Mouse (Mus musculus) heart, adult 2 months (tissue): Measurements from ENCODE around the gene Bpifb5. TPM values are rescaled to one million over a fixed set of nuclear protein-coding genes. Genes with fewer than 3 reads are reported as not detected.
A peak's percentile ranks its signal among the peaks of the same experiment; 100 is the strongest.

ENCODE experiments used
- DNase-seq, 2 experiments: peaks; one replicate each; pipeline ENCODE4 v3.0.0; 2021
- H3K27ac ChIP-seq: fragments of 200-600 bp; 2 replicates; pipeline ENCODE4 v1.8.1; 2022
- H3K27me3 ChIP-seq: fragments of 200-500 bp; 2 replicates; pipeline ENCODE4 v1.6.1; 2012; ENCODE audit warnings: mild to moderate bottlenecking, low read length, inconsistent platforms, mixed read lengths; ENCODE audit not compliant: control insufficient read depth, insufficient read depth
- H3K36me3 ChIP-seq: fragments of 200-500 bp; 2 replicates; pipeline ENCODE4 v1.6.1; 2012; ENCODE audit warnings: low read length, inconsistent platforms; ENCODE audit not compliant: control insufficient read depth, insufficient read depth
- H3K4me1 ChIP-seq: fragments of 200-500 bp; 2 replicates; pipeline ENCODE4 v1.6.1; 2011; ENCODE audit warnings: low read length; ENCODE audit not compliant: control insufficient read depth, insufficient read depth
- H3K4me3 ChIP-seq: fragments of 200-600 bp; 2 replicates; pipeline ENCODE4 v1.8.1; 2022
- H3K79me2 ChIP-seq: fragments of 200-500 bp; replicated peaks from 2 replicates; pipeline ENCODE4 v1.6.1; 2012; ENCODE audit warnings: mild to moderate bottlenecking, inconsistent platforms, low read length, moderate library complexity, mixed read lengths; ENCODE audit not compliant: control insufficient read depth, insufficient read depth
- H3K9ac ChIP-seq: fragments of 200-500 bp; 2 replicates; pipeline ENCODE4 v1.6.1; 2012; ENCODE audit warnings: low read depth, mild to moderate bottlenecking, control low read depth, inconsistent platforms, low read length, mixed read lengths
- CTCF ChIP-seq: fragments of 200-600 bp; IDR thresholded peaks from 2 replicates; pipeline ENCODE4 v1.8.1; 2022; ENCODE audit warnings: antibody characterized with exemption, mild to moderate bottlenecking, moderate library complexity
- EP300 ChIP-seq: fragments of 200-500 bp; IDR thresholded peaks from 2 replicates; pipeline ENCODE4 v1.6.1; 2011; ENCODE audit warnings: low read depth, low read length, control low read depth; ENCODE audit not compliant: insufficient read depth
- POLR2A ChIP-seq: fragments of 200-500 bp; IDR thresholded peaks from 2 replicates; pipeline ENCODE4 v1.6.1; 2011; ENCODE audit warnings: mild to moderate bottlenecking, low read depth, low read length, control low read depth; ENCODE audit not compliant: insufficient read depth
- WGBS: fragments of 180-500 bp; shearing (Covaris S2); methylation state at CpG from one replicate; pipeline ENCODE4 v1.1.7; 2018; 5-methylcytosine and 5-hydroxymethylcytosine counted together
- intact Hi-C: fragments of 180-260 bp; cut with DNase I; formaldehyde crosslinking; loops from one replicate; pipeline ENCODE4 v1.15.1; 2025
- polyA plus RNA-seq: library from polyadenylated mRNA; depleted of rRNA; stranded (reverse); fragments of >200 nt; gene quantifications from 2 replicates; pipeline ENCODE4 v1.2.3, GENCODE M21; 2012
- total RNA-seq, 2 experiments: library from RNA; stranded (reverse); gene quantifications; 2 replicates each; pipeline ENCODE4 v1.2.3; 2021

Gene Bpifb5
- total and polyA plus RNA-seq, 3 experiments = 0.08 TPM; not detected in 2

- intact Hi-C loops = no loop called here
- Histone ChIP-seq H3K4me3 (no peak overlapping the region), H3K36me3 (no peaks in the 10 kb centered on the region), H3K4me1 (peaks cover 2% of the 10 kb centered on the region; the same call in 1 of the 2 replicates), H3K27me3 (no peaks in the 10 kb centered on the region), H3K9ac (no peak overlapping the region), H3K79me2 (no peaks in the 10 kb centered on the region), H3K27ac (no peak overlapping the region)
- WGBS = 88% methylated on average over 7 of the region's 7 CpGs
- DNase-seq = no peak
- TF ChIP-seq POLR2A = no peak
- TF ChIP-seq CTCF = no peak
- TF ChIP-seq EP300 = no peak
Observed at GRCm38 (mm10) chr2:154189877-154190434, 33.6 kb upstream of the Bpifb5 start.

- Histone ChIP-seq H3K4me3 (no peak within 1 kb of the TSS), H3K36me3 (no peaks in the 10 kb centered on the region), H3K4me1 (peaks cover 2% of the 10 kb centered on the region; the same call in 1 of the 2 replicates), H3K79me2 (no peaks in the 10 kb centered on the region), H3K27ac (no peak within 1 kb of the TSS), H3K27me3 (no peaks in the 10 kb centered on the region), H3K9ac (no peak within 1 kb of the TSS)
- 83% methylated on average over 11 of the region's 11 CpGs for WGBS
- intact Hi-C loops = no loop called here
- TF ChIP-seq CTCF (peak; percentile 19; the same call in 1 of the 2 replicates), EP300 (no peak), POLR2A (no peak)
- no peak for DNase-seq
Observed at GRCm38 (mm10) chr2:154190546-154191258, 32.8 kb upstream of the Bpifb5 start, which contains the start of gene Bpifb1. Gene Bpifb1, plus strand, starts transcription at chr2:154190818.

GRCm38 (mm10) chr2:154192141-154192540 is 31.4 kb upstream of the Bpifb5 start:
- DNase-seq = no peak
- H3K79me2 ChIP-seq = no peaks in the 10 kb centered on the region
- H3K4me1 ChIP-seq = peaks cover 2% of the 10 kb centered on the region; the same call in 1 of the 2 replicates
- TF ChIP-seq EP300 = no peak
- TF ChIP-seq CTCF = no peak
- TF ChIP-seq POLR2A = no peak
- no peak overlapping the region for H3K9ac ChIP-seq
- no peak overlapping the region for H3K4me3 ChIP-seq
- intact Hi-C loops = no loop called here
- H3K27me3 ChIP-seq = no peaks in the 10 kb centered on the region
- H3K27ac ChIP-seq = no peak overlapping the region
- WGBS = 37% methylated on average over 2 of the region's 2 CpGs
- no peaks in the 10 kb centered on the region for H3K36me3 ChIP-seq

- Histone ChIP-seq H3K36me3 (no peaks in the 10 kb centered on the region), H3K9ac (no peak overlapping the region), H3K4me1 (peaks cover 2% of the 10 kb centered on the region; the same call in 1 of the 2 replicates), H3K27me3 (no peaks in the 10 kb centered on the region), H3K79me2 (no peaks in the 10 kb centered on the region), H3K4me3 (no peak overlapping the region), H3K27ac (no peak overlapping the region; the same call in 1 of the 2 replicates)
- no peak for DNase-seq
- TF ChIP-seq POLR2A (no peak), CTCF (no peak), EP300 (no peak)
- intact Hi-C loops = no loop called here
- WGBS = 52% methylated on average over 4 of the region's 4 CpGs
Observed at GRCm38 (mm10) chr2:154193071-154193470, 30.5 kb upstream of the Bpifb5 start.

GRCm38 (mm10) chr2:154193994-154194504 is 29.5 kb upstream of the Bpifb5 start:
- no peak for DNase-seq
- no peak for TF ChIP-seq EP300
- no peak for TF ChIP-seq POLR2A
- TF ChIP-seq CTCF = no peak
- Histone ChIP-seq H3K79me2 (no peaks in the 10 kb centered on the region), H3K9ac (no peak overlapping the region), H3K27ac (no peak overlapping the region), H3K36me3 (no peaks in the 10 kb centered on the region), H3K4me3 (no peak overlapping the region), H3K27me3 (no peaks in the 10 kb centered on the region), H3K4me1 (peaks cover 2% of the 10 kb centered on the region; the same call in 1 of the 2 replicates)
- WGBS = 36% methylated on average over 5 of the region's 5 CpGs
- intact Hi-C loops = no loop called here

GRCm38 (mm10) chr2:154197036-154197435 is 26.5 kb upstream of the Bpifb5 start:
- Histone ChIP-seq H3K27ac (no peak overlapping the region), H3K27me3 (no peaks in the 10 kb centered on the region), H3K4me3 (no peak overlapping the region), H3K79me2 (no peaks in the 10 kb centered on the region), H3K36me3 (no peaks in the 10 kb centered on the region), H3K9ac (no peak overlapping the region), H3K4me1 (peaks cover 2% of the 10 kb centered on the region; the same call in 1 of the 2 replicates)
- intact Hi-C loops = no loop called here
- TF ChIP-seq POLR2A (no peak), EP300 (no peak), CTCF (no peak)
- 84% methylated on average over 9 of the region's 9 CpGs for WGBS
- DNase-seq = no peak
